Mouse (Mus musculus): ENCODE results near the gene Acot7.

GRCm38 (mm10) chr4:152281601-152282000, 103.7 kb downstream of the Acot7 start:
- TF ChIP-seq CTCF (IDR thresholded peaks at IDR 0.05; ENCODE audit: extremely low read depth, insufficient read depth, insufficient read length, insufficient replicate concordance) = no peak
- no peak for TF ChIP-seq POLR2A (IDR thresholded peaks at IDR 0.05; ENCODE audit: low read depth, low read length)
